Mouse (Mus musculus) testis, adult 2 months (tissue): ENCODE results near the gene Filip1l.

Experiments
- CTCF ChIP-seq: fragments of 200-500 bp; IDR thresholded peaks from 2 replicates; pipeline ENCODE4 v1.5.1; 2012; ENCODE audit warnings: low read depth, mild to moderate bottlenecking, inconsistent platforms, low read length, moderate library complexity; ENCODE audit not compliant: control insufficient read depth, insufficient read depth, insufficient replicate concordance
- POLR2A ChIP-seq: fragments of 200-500 bp; IDR thresholded peaks from 2 replicates; pipeline ENCODE4 v1.6.1; 2012; ENCODE audit warnings: low read depth, mild to moderate bottlenecking, inconsistent platforms, low read length, moderate library complexity; ENCODE audit not compliant: control insufficient read depth

DNA sequence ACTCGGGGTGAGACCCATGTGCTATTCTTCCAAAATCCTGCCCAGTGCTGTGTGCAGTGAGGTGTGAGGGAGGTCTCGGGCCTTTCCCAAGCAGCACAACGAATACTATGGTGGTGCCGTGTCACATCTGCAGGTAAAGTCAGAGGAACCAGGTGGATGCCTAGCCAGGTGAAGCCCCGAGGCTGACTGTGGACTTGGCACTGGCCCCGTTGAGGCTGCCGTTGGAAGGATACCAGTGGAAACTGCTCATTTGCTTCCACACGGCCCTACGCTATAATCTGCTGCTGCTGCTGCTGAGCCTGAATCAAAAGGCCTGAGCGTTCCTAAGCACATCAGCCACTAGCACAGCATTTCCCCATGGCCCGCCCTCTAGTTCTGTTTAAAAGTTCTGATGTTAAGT lies 86.3 kb downstream of the Filip1l start:
- TF ChIP-seq CTCF = no peak
- TF ChIP-seq POLR2A = no peak
